Mouse (Mus musculus) limb, embryonic 14.5 days (tissue): ENCODE measurements at regions not wholly inside any gene's neighbourhood (a gene's known extent, or its start where the extent isn't known, plus 50 kb on each side); places are given as distances from the start of the nearest gene placed in this dataset.

Experiments used
- ATAC-seq: fragments of 200-750 bp; cut with Nextera tagmentation; 2 replicates; pipeline ENCODE4 v1.8.0; 2017; ENCODE audit warnings: low read depth, moderate number of reproducible peaks, moderate TSS enrichment; ENCODE audit not compliant: low FRiP score
- DNase-seq: peaks from one replicate; pipeline ENCODE4 v3.0.0-alpha.2; 2015; ENCODE audit warnings: low spot score
- H3K27ac ChIP-seq: fragments of 300-500 bp; sonication (generic); replicated peaks from 2 replicates; pipeline ENCODE4 v1.5.1; 2014; ENCODE audit warnings: low read depth, mild to moderate bottlenecking, low read length, moderate library complexity, mixed read lengths
- H3K27me3 ChIP-seq: fragments of 300-500 bp; sonication (generic); 2 replicates; pipeline ENCODE4 v1.6.1; 2014; ENCODE audit warnings: low read length, mixed read lengths; ENCODE audit not compliant: control insufficient read depth, insufficient read depth
- H3K36me3 ChIP-seq: fragments of 300-500 bp; sonication (generic); 2 replicates; pipeline ENCODE4 v1.6.1; 2014; ENCODE audit warnings: mild to moderate bottlenecking, low read length, moderate library complexity, mixed read lengths; ENCODE audit not compliant: control insufficient read depth, insufficient read depth
- H3K4me1 ChIP-seq: fragments of 300-500 bp; sonication (generic); 2 replicates; pipeline ENCODE4 v1.6.1; 2014; ENCODE audit warnings: antibody characterized with exemption, low read length, mixed read lengths; ENCODE audit not compliant: control insufficient read depth, insufficient read depth
- H3K4me2 ChIP-seq: fragments of 300-500 bp; sonication (generic); replicated peaks from 2 replicates; pipeline ENCODE4 v1.6.1; 2014; ENCODE audit warnings: low read depth, mild to moderate bottlenecking, low read length, moderate library complexity; ENCODE audit not compliant: severe bottlenecking
- H3K4me3 ChIP-seq: fragments of 300-500 bp; sonication (generic); replicated peaks from 2 replicates; pipeline ENCODE4 v1.5.1; 2014; ENCODE audit warnings: low read length
- H3K9ac ChIP-seq: fragments of 300-500 bp; sonication (generic); 2 replicates; pipeline ENCODE4 v1.6.1; 2014; ENCODE audit warnings: mild to moderate bottlenecking, low read depth, low read length, moderate library complexity; ENCODE audit not compliant: severe bottlenecking
- H3K9me3 ChIP-seq: fragments of 300-500 bp; sonication (generic); 2 replicates; pipeline ENCODE4 v1.6.1; 2016; ENCODE audit warnings: low read length; ENCODE audit not compliant: control insufficient read depth
- POLR2A ChIP-seq: fragments of 200-500 bp; IDR thresholded peaks from 2 replicates; pipeline ENCODE4 v1.8.0; 2012; ENCODE audit warnings: inconsistent platforms, mild to moderate bottlenecking, moderate library complexity, borderline replicate concordance; ENCODE audit not compliant: insufficient read depth, insufficient read length; ENCODE audit errors: extremely low read depth
- WGBS: fragments of 180-500 bp; shearing (Covaris S2); extraction: QIAGEN DNeasy Blood & Tissue Kit; methylation state at CpG from one replicate; pipeline ENCODE4 v1.1.7; 2014; 5-methylcytosine and 5-hydroxymethylcytosine counted together

- no peaks in the 10 kb centered on the region for H3K4me1 ChIP-seq
- DNase-seq (no peak), ATAC-seq (no peak)
- no peak overlapping the region for H3K27ac ChIP-seq
- no peak overlapping the region for H3K9ac ChIP-seq
- no peaks in the 10 kb centered on the region for H3K27me3 ChIP-seq
- no peak overlapping the region for H3K4me3 ChIP-seq
- no peak for TF ChIP-seq POLR2A
- H3K9me3 ChIP-seq: no peaks in the 10 kb centered on the region
- H3K4me2 ChIP-seq: no peak overlapping the region
- no peaks in the 10 kb centered on the region for H3K36me3 ChIP-seq
- 23% methylated on average over 2 of the region's 2 CpGs for WGBS
Measured at GRCm38 (mm10) chr3:136444598-136444997, 118.7 kb upstream of the Bank1 start.

DNA sequence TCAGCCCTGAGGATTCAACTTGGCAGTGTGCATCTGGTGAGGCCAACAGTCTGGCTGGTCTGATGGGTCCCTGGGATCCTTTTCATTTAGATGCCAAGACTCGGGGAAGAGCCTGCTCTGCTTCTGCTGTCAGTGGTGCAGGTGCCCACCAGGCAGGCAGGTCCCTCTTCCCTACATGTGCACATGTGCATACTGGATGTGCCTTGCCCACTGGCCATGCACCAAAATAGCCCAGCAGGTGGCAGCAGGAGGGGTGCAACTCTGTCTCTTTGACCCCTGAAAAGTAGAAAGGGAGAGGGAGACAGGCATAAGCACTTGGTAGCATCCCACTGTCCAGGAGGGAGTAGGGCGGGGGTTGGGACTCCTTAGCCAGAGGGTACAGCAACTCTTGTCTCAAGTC lies 116.2 kb upstream of the Bank1 start:
- Histone ChIP-seq H3K36me3 (no peaks in the 10 kb centered on the region), H3K27me3 (no peaks in the 10 kb centered on the region), H3K9me3 (no peaks in the 10 kb centered on the region), H3K27ac (no peak overlapping the region), H3K4me2 (no peak overlapping the region), H3K4me1 (no peaks in the 10 kb centered on the region), H3K9ac (no peak overlapping the region), H3K4me3 (no peak overlapping the region)
- 71% methylated on average over 2 of the region's 2 CpGs for WGBS
- no peak for TF ChIP-seq POLR2A
- ATAC-seq (no peak), DNase-seq (no peak)

DNA sequence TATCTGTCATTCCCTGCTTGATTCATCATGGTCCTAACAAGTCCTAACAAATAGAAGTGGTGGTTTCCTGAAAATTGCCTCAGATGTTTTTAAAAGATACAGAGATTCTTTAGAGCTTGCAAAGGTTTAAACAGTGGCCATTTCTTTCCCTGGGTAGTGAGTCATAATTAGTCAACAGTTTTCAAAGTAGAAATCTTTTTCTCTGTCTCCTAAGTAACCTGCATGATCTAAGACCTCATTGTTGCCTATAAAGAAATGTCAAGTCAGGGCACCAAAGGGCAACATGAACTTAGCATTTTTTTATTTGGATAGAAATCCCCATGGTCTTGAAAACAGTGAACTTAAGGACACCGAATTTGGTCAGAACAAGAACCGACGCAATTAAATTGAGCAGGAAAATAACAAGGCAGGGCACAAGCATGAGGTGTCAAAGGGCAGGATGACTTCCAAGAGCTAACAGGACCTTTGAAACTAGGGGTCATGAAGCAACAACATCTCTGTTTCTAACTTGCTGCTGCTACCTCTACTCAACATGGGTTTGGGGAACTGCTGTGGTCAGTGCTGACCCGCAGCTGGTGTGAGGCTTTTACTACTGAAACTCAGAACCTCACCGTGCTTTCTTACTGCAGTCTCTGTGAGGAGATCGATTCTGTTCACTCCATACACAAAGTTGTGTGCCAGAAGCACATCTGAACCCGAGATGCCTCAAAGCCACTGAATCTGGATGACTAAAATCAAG lies 114.2 kb upstream of the Bank1 start:
- Histone ChIP-seq H3K4me2 (no peak overlapping the region), H3K4me1 (no peaks in the 10 kb centered on the region), H3K4me3 (no peak overlapping the region), H3K9me3 (no peaks in the 10 kb centered on the region), H3K27me3 (no peaks in the 10 kb centered on the region), H3K9ac (no peak overlapping the region), H3K27ac (no peak overlapping the region), H3K36me3 (no peaks in the 10 kb centered on the region)
- WGBS: 74% methylated on average over 7 of the region's 7 CpGs
- DNase-seq (no peak), ATAC-seq (no peak)
- TF ChIP-seq POLR2A: no peak

GRCm38 (mm10) chr3:136439350-136439749 lies 113.5 kb upstream of the Bank1 start:
- Histone ChIP-seq H3K36me3 (no peaks in the 10 kb centered on the region), H3K4me2 (no peak overlapping the region), H3K4me1 (no peaks in the 10 kb centered on the region), H3K9ac (no peak overlapping the region), H3K4me3 (no peak overlapping the region), H3K27ac (no peak overlapping the region), H3K9me3 (no peaks in the 10 kb centered on the region), H3K27me3 (no peaks in the 10 kb centered on the region)
- WGBS: 74% methylated on average over 5 of the region's 5 CpGs
- TF ChIP-seq POLR2A: no peak
- DNase-seq (no peak), ATAC-seq (no peak)

DNA sequence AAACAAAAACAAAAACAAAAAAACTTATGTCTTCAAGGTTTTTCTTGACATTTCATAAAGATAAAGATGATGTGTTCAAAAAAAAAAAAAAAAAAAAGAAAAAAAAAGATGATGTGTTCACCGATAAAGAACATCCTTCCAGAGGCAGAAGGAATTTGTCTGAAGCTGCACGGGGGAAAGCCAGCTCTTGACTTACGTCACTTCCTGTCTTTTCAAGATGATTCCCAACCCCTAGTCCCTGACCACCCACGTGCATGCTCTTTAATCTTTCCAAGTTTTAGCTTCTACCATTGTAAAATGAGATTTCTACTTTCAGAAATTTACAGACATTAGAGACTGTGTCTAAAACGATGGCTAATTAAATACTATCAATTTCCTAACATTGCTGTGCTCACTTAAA lies 108.5 kb upstream of the Bank1 start:
- no peaks in the 10 kb centered on the region for H3K36me3 ChIP-seq
- no peak for TF ChIP-seq POLR2A
- no peak overlapping the region for H3K4me2 ChIP-seq
- no peaks in the 10 kb centered on the region for H3K27me3 ChIP-seq
- DNase-seq: no peak
- no peak overlapping the region for H3K27ac ChIP-seq
- H3K9me3 ChIP-seq: no peaks in the 10 kb centered on the region
- H3K4me3 ChIP-seq: no peak overlapping the region
- 45% methylated on average over 5 of the region's 5 CpGs for WGBS
- H3K9ac ChIP-seq: no peak overlapping the region
- no peak for ATAC-seq
- no peaks in the 10 kb centered on the region for H3K4me1 ChIP-seq
